Mouse (Mus musculus): Measurements from ENCODE around the gene Hnrnpab. TPM values are rescaled to one million over a fixed set of nuclear protein-coding genes. Genes with fewer than 3 reads are reported as not detected.

The Hnrnpab gene
- total and polyA plus RNA-seq, 3 experiments, result 893 to 2,181 (median 1,100) TPM

DNA sequence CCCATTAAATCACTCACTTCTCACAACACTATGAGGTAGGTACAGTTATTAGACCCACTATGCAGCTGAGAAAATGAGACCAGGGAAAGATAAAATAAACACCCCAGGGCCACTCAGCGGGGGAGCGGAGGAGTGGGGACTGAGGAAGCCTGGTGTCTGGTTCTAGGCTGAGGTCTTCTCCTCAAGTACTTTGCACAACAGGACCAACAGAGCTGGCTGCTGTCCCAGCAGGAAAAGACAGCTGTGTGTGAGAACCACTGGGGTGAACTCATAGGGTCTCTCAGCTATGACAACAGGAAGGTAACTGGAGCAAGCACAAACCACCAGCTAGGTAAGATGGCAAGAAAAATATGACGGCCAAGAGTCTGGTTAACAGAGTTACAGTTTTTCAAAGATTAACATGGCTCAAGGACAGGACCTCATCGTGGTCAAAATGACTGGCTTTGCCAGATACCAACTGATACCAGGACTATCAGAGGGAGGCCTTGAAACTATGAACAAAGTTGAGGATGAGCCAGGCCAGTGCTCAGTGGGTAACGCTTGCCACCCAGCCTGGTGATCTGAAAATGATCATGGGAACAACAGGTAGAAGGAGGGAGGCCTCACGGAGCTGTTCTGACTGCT is 25.6 kb upstream of the Hnrnpab start:
- dilution Hi-C loops (cut with MboI; ENCODE audit: extremely low pct_ligation_motif_present, extremely low pct_unique_long_range_greater_than_20kb, low sequenced_read_pairs) (no loop called here), in situ Hi-C loops (cut with MboI; ENCODE audit: low pct_ligation_motif_present, low pct_unique_long_range_greater_than_20kb, low sequenced_read_pairs) (no loop called here)
- Histone ChIP-seq H3K4me2 (ENCODE audit: insufficient read depth, low read depth, poor library complexity, severe bottlenecking) (no peak overlapping the region), H3K4me1 (ENCODE audit: control insufficient read depth in 1 of 2, insufficient read depth in 2 of 2) (peaks cover 3 to 41% of the 10 kb centered on the region in 2 experiments; a peak in 2 of 4 replicates), H3K9me3 (replicated peaks; ENCODE audit: low read length) (no peaks in the 10 kb centered on the region), H3K27ac (ENCODE audit: insufficient read depth, low read depth) (no peak overlapping the region), H3K4me3 (replicated peaks in 1 of 3; ENCODE audit: low read depth in 2 of 3, low read length in 2 of 3, poor library complexity in 1 of 3) (no peak overlapping the region), H3K36me3 (replicated peaks in 1 of 2; ENCODE audit: control insufficient read depth in 1 of 2, insufficient read depth in 1 of 2, low read length in 1 of 2) (peaks cover 25 to 65% of the 10 kb centered on the region in 2 experiments), H3K27me3 (replicated peaks) (no peaks in the 10 kb centered on the region), H3K79me2 (replicated peaks; ENCODE audit: control insufficient read depth, extremely low read depth, insufficient read depth, poor library complexity, severe bottlenecking) (peaks cover 9% of the 10 kb centered on the region; the same call in 1 of the 2 replicates), H3K9ac (ENCODE audit: insufficient read depth, low read depth) (no peak overlapping the region)
- no peak for DNase-seq (ENCODE audit: extremely low read depth)
- TF ChIP-seq CHD1 (IDR thresholded peaks at IDR 0.05; ENCODE audit: low read depth, low read length) (no peak), GABPA (IDR thresholded peaks at IDR 0.05; ENCODE audit: insufficient replicate concordance, low read depth, low read length) (no peak), CTCF (conservative IDR thresholded peaks at IDR 0.05 in 1 of 2, IDR thresholded peaks at IDR 0.05 in 1 of 2; ENCODE audit: low read depth in 2 of 2, low read length in 2 of 2) (no peak), JUND (conservative IDR thresholded peaks at IDR 0.05; ENCODE audit: low read depth, low read length) (no peak)

DNA sequence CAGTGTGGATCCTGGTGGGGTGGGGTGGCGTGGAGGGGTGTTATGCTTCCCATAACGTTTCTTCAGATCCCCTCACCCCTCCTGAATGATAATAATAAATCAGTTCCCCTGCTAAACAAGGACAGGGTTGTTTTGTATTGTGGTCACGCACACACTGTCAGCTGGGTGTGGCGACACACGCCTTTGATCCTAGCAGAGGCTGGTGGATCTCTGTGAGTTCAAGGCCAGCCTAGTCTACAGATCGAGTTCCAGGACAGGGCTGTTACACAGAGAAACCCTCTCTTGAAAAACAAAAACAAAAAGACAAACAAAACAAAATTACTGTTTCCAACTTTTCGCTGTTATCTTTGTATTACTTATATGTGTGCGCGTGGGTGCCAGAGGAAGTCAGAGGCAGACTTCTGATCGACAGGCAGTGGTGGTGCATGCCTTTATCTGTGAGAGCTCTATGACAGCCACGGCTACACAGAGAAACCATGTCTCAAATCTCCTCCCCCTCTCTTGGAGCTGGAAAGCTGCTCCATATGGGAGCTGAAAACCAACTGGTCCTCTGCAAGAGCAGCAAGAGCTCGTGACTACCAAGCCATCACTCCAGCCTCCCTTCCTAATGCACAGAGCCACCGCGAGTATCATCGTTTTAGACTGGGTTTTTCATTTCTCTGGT is 23.1 kb upstream of the Hnrnpab start:
- H3K9me3 ChIP-seq (replicated peaks; ENCODE audit: low read length), result no peaks in the 10 kb centered on the region
- no peak for TF ChIP-seq HCFC1 (IDR thresholded peaks at IDR 0.05; ENCODE audit: low read depth, low read length)
- no peak overlapping the region for H3K4me2 ChIP-seq (ENCODE audit: insufficient read depth, low read depth, poor library complexity, severe bottlenecking)
- in situ Hi-C loops (cut with MboI; ENCODE audit: low pct_ligation_motif_present, low pct_unique_long_range_greater_than_20kb, low sequenced_read_pairs) (no loop called here), dilution Hi-C loops (cut with MboI; ENCODE audit: extremely low pct_ligation_motif_present, extremely low pct_unique_long_range_greater_than_20kb, low sequenced_read_pairs) (no loop called here)
- H3K36me3 ChIP-seq (replicated peaks in 1 of 2; ENCODE audit: control insufficient read depth in 1 of 2, insufficient read depth in 1 of 2, low read length in 1 of 2), result peaks cover 46 to 88% of the 10 kb centered on the region in 2 experiments
- peaks cover 3 to 45% of the 10 kb centered on the region in 2 experiments; a peak in 2 of 4 replicates for H3K4me1 ChIP-seq (ENCODE audit: control insufficient read depth in 1 of 2, insufficient read depth in 2 of 2)
- no peak for DNase-seq (ENCODE audit: extremely low read depth)
- no peak overlapping the region for H3K9ac ChIP-seq (ENCODE audit: insufficient read depth, low read depth)
- H3K27me3 ChIP-seq (replicated peaks), result no peaks in the 10 kb centered on the region
- no peak overlapping the region for H3K27ac ChIP-seq (ENCODE audit: insufficient read depth, low read depth)
- H3K79me2 ChIP-seq (replicated peaks; ENCODE audit: control insufficient read depth, extremely low read depth, insufficient read depth, poor library complexity, severe bottlenecking), result peaks cover 3% of the 10 kb centered on the region; the same call in 1 of the 2 replicates
- H3K4me3 ChIP-seq (replicated peaks in 1 of 3; ENCODE audit: low read depth in 2 of 3, low read length in 2 of 3, poor library complexity in 1 of 3), result no peak overlapping the region

DNA sequence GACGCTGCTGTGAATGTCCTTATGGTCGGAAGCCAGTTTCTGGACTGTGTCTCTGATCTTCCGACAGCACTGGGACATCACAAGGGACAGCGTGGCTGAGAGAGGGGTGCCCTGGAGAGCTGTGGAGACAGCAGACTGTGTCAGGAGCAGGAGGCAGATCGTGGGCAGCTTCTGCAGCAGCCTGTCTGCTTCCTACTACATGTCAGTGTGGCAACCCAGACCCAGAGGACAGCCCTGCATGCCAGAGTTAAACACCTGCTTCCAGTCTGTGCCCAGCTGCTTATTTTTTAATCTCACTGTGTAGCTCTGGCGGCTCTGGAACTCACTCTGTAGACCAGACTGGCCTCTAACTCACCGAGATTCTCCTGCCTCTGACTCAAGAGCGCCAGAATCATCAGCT is 21.3 kb upstream of the Hnrnpab start:
- H3K27ac ChIP-seq (ENCODE audit: insufficient read depth, low read depth), result no peak overlapping the region
- dilution Hi-C loops (cut with MboI; ENCODE audit: extremely low pct_ligation_motif_present, extremely low pct_unique_long_range_greater_than_20kb, low sequenced_read_pairs) (no loop called here), in situ Hi-C loops (cut with MboI; ENCODE audit: low pct_ligation_motif_present, low pct_unique_long_range_greater_than_20kb, low sequenced_read_pairs) (no loop called here)
- TF ChIP-seq JUND (conservative IDR thresholded peaks at IDR 0.05; ENCODE audit: low read depth, low read length) (no peak), USF1 (IDR thresholded peaks at IDR 0.05; ENCODE audit: low read depth, low read length) (no peak), EP300 (IDR thresholded peaks at IDR 0.05; ENCODE audit: low read length) (no peak), ZC3H11A (IDR thresholded peaks at IDR 0.05; ENCODE audit: low read depth, low read length) (no peak), KAT2A (IDR thresholded peaks at IDR 0.05; ENCODE audit: insufficient replicate concordance, low read length) (no peak), ELF1 (IDR thresholded peaks at IDR 0.05; ENCODE audit: low read depth, low read length) (no peak), ETS1 (conservative IDR thresholded peaks at IDR 0.05; ENCODE audit: low read depth, low read length) (no peak), PAX5 (IDR thresholded peaks at IDR 0.05; ENCODE audit: low read length) (no peak)
- H3K79me2 ChIP-seq (replicated peaks; ENCODE audit: control insufficient read depth, extremely low read depth, insufficient read depth, poor library complexity, severe bottlenecking), result no peaks in the 10 kb centered on the region
- no peak overlapping the region for H3K4me3 ChIP-seq (replicated peaks in 1 of 3; ENCODE audit: low read depth in 2 of 3, low read length in 2 of 3, poor library complexity in 1 of 3)
- peaks cover 64 to 94% of the 10 kb centered on the region in 2 experiments for H3K36me3 ChIP-seq (replicated peaks in 1 of 2; ENCODE audit: control insufficient read depth in 1 of 2, insufficient read depth in 1 of 2, low read length in 1 of 2)
- no peaks in the 10 kb centered on the region for H3K9me3 ChIP-seq (replicated peaks; ENCODE audit: low read length)
- DNase-seq (ENCODE audit: extremely low read depth), result no peak
- no peaks in the 10 kb centered on the region for H3K27me3 ChIP-seq (replicated peaks)
- H3K4me2 ChIP-seq (ENCODE audit: insufficient read depth, low read depth, poor library complexity, severe bottlenecking), result no peak overlapping the region
- peaks cover 0 to 48% of the 10 kb centered on the region in 2 experiments; a peak in 3 of 4 replicates for H3K4me1 ChIP-seq (ENCODE audit: control insufficient read depth in 1 of 2, insufficient read depth in 2 of 2)
- no peak overlapping the region for H3K9ac ChIP-seq (ENCODE audit: insufficient read depth, low read depth)
